Mouse (Mus musculus): ENCODE measurements around the gene Pdcd1lg2. TPM values are rescaled to one million over a fixed set of nuclear protein-coding genes. Genes with fewer than 3 reads are reported as not detected.

The Pdcd1lg2 gene
- polyA plus RNA-seq, 1 experiment = 0.19 TPM

DNA sequence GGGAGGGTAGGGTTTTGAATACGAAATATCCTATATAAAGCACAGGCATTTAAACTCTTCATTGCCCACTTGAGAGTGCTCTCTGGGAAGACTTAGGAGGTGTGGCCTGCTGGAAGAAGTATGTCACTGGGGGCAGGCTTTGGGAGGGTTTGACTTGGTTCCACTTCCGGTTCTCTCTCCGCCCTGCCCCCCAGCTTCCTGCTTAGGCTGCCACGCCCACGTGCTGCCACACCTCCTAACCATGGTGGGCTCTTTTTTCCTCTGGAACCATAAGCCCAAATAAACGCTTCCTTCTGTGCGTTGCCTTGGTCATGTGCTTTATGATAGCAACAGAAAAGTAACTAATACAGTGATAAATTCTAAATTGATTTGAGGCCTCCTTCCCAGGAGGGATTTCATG, 94.9 kb downstream of the Pdcd1lg2 start:
- Histone ChIP-seq H3K27ac (ENCODE audit: control insufficient read depth, insufficient read depth, low read depth, low read length) (peak overlapping the region; percentile 22; the same call in 1 of the 2 replicates), H3K27me3 (ENCODE audit: control insufficient read depth, insufficient read depth, low read length) (no peaks in the 10 kb centered on the region), H3K36me3 (ENCODE audit: control insufficient read depth, insufficient read depth, low read length) (no peaks in the 10 kb centered on the region), H3K4me3 (ENCODE audit: control insufficient read depth, low read depth, low read length) (peak overlapping the region; percentile 47), H3K4me1 (ENCODE audit: control insufficient read depth, insufficient read depth, low read length) (peaks cover 15% of the 10 kb centered on the region)
- TF ChIP-seq CTCF (IDR thresholded peaks at IDR 0.05; ENCODE audit: control insufficient read depth, insufficient read depth, insufficient replicate concordance, low read depth, low read length) = no peak
- TF ChIP-seq POLR2A (IDR thresholded peaks at IDR 0.05; ENCODE audit: control insufficient read depth, low read depth, low read length) = peak; percentile 54

DNA sequence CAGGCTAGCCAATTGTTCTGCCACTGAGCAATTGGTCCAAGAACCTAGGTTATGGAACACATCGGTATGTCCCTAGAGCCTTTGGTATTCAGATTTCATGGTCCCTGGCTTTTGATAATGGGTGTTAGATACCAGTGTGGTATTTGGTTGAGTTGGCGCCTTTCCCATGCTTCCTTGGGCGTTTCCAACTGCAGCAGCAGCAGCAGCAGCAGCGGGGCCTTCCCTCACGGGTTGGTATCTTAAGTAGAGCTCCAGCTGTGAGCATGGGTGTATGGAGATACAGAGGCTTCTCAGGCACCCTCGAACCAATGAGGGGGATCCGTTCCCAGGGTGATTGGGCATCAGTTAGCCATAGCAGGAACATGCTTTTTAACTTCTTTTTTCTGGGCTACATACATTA, 97.5 kb downstream of the Pdcd1lg2 start:
- H3K4me1 ChIP-seq (ENCODE audit: control insufficient read depth, insufficient read depth, low read length) = peaks cover 8% of the 10 kb centered on the region; the same call in 1 of the 2 replicates
- TF ChIP-seq POLR2A (IDR thresholded peaks at IDR 0.05; ENCODE audit: control insufficient read depth, low read depth, low read length) (no peak), CTCF (IDR thresholded peaks at IDR 0.05; ENCODE audit: control insufficient read depth, insufficient read depth, insufficient replicate concordance, low read depth, low read length) (no peak)
- no peaks in the 10 kb centered on the region for H3K27me3 ChIP-seq (ENCODE audit: control insufficient read depth, insufficient read depth, low read length)
- no peaks in the 10 kb centered on the region for H3K36me3 ChIP-seq (ENCODE audit: control insufficient read depth, insufficient read depth, low read length)
- H3K27ac ChIP-seq (ENCODE audit: control insufficient read depth, insufficient read depth, low read depth, low read length) = no peak overlapping the region
- no peak overlapping the region for H3K4me3 ChIP-seq (ENCODE audit: control insufficient read depth, low read depth, low read length)

DNA sequence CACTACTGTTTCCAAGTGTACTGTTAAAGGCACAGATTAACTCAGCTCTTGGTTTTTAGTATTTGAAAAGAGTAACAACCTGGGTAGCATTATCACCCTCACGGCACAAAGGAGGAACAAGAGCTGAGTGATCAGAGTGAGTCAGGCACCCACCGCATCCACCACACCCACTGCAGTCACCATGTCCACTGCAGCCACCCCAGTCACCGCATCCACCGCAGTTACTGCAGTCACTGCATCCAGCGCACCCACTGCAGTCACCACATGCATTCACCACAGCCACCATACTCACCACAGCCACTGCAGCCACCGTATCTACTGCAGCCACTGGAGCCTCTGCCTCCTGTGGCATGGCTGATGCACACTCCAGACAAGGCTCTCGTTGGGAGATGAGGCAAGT, 99.1 kb downstream of the Pdcd1lg2 start:
- peaks cover 8% of the 10 kb centered on the region; the same call in 1 of the 2 replicates for H3K4me1 ChIP-seq (ENCODE audit: control insufficient read depth, insufficient read depth, low read length)
- no peak overlapping the region for H3K4me3 ChIP-seq (ENCODE audit: control insufficient read depth, low read depth, low read length)
- H3K36me3 ChIP-seq (ENCODE audit: control insufficient read depth, insufficient read depth, low read length) = no peaks in the 10 kb centered on the region
- no peaks in the 10 kb centered on the region for H3K27me3 ChIP-seq (ENCODE audit: control insufficient read depth, insufficient read depth, low read length)
- no peak for TF ChIP-seq CTCF (IDR thresholded peaks at IDR 0.05; ENCODE audit: control insufficient read depth, insufficient read depth, insufficient replicate concordance, low read depth, low read length)
- TF ChIP-seq POLR2A (IDR thresholded peaks at IDR 0.05; ENCODE audit: control insufficient read depth, low read depth, low read length) = no peak
- no peak overlapping the region for H3K27ac ChIP-seq (ENCODE audit: control insufficient read depth, insufficient read depth, low read depth, low read length)

DNA sequence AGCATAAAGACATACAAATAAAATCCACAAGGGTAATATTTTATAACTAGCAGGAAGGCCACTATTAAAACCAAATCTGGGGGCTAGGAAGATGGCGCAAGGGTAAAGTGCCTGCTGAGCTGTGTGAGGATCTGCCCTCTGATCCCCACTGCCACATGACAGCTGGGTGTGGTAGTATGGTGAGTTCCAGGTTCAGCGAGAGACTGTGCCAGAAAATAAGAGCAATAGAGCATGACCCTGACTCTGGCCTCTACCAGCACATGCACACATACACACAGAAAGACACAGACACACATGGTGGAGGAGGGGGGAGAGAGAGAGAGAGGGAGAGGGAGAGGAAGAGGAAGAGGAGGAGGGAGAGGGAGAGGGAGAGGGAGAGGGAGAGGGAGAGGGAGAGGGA, 101.1 kb downstream of the Pdcd1lg2 start:
- H3K27me3 ChIP-seq (ENCODE audit: control insufficient read depth, insufficient read depth, low read length) = no peaks in the 10 kb centered on the region
- no peak overlapping the region for H3K4me3 ChIP-seq (ENCODE audit: control insufficient read depth, low read depth, low read length)
- H3K4me1 ChIP-seq (ENCODE audit: control insufficient read depth, insufficient read depth, low read length) = peaks cover 3% of the 10 kb centered on the region; the same call in 1 of the 2 replicates
- H3K27ac ChIP-seq (ENCODE audit: control insufficient read depth, insufficient read depth, low read depth, low read length) = no peak overlapping the region
- H3K36me3 ChIP-seq (ENCODE audit: control insufficient read depth, insufficient read depth, low read length) = no peaks in the 10 kb centered on the region; the same call in 1 of the 2 replicates
- TF ChIP-seq POLR2A (IDR thresholded peaks at IDR 0.05; ENCODE audit: control insufficient read depth, low read depth, low read length) (no peak), CTCF (IDR thresholded peaks at IDR 0.05; ENCODE audit: control insufficient read depth, insufficient read depth, insufficient replicate concordance, low read depth, low read length) (no peak)

DNA sequence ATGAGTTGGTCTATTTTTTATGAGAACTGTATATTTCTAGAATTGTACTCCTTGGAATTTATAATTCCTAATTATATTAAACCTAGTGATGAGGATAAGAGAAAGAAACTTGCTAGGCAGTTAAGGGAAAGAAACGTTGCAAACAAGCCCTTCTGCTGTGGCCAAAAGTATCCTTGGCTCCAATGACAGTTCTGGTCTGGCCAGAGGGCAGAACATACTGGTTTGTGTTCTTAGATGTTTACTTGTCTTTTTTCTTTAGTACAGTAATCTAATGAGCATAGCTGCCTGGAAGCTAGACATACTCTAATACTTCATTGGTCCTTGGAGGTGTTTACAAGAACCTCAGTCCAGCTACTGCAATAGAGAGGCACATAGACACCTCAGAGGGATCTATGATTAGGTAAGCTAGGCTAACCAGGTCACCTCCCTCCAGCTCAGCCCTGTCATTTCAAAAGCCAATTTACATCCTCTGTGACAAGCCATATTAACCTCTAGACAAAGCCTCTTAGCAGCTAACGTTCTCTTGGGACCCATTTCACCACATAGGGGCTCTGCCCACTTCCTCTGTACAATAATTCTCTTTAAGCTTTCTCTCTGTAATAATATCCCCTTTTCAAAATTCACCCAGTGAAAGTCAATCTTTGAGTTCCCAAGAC, 102.5 kb downstream of the Pdcd1lg2 start:
- Histone ChIP-seq H3K4me3 (ENCODE audit: control insufficient read depth, low read depth, low read length) (no peak overlapping the region), H3K4me1 (ENCODE audit: control insufficient read depth, insufficient read depth, low read length) (peaks cover 3% of the 10 kb centered on the region; the same call in 1 of the 2 replicates), H3K36me3 (ENCODE audit: control insufficient read depth, insufficient read depth, low read length) (no peaks in the 10 kb centered on the region; the same call in 1 of the 2 replicates), H3K27me3 (ENCODE audit: control insufficient read depth, insufficient read depth, low read length) (no peaks in the 10 kb centered on the region), H3K27ac (ENCODE audit: control insufficient read depth, insufficient read depth, low read depth, low read length) (no peak overlapping the region)
- no peak for TF ChIP-seq POLR2A (IDR thresholded peaks at IDR 0.05; ENCODE audit: control insufficient read depth, low read depth, low read length)
- no peak for TF ChIP-seq CTCF (IDR thresholded peaks at IDR 0.05; ENCODE audit: control insufficient read depth, insufficient read depth, insufficient replicate concordance, low read depth, low read length)

DNA sequence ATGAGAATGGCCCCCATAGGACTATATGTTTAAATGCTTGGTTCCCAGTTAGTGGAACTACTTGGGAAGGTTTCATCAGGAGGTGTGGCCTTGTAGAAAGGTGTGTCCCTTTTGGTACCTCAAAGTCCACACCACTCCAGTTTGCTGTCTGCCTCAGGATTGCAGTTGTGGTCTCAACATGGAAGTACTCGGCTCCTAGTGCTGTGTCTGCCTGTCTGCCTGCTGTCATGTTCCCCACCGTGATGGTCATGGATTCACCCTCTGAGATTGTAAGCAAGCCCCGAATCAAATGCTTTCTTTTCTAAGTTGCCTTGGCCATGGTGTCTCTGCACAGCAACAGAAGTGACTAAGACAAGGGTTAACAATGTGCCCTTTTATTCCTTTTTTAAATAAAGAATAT, 103.4 kb downstream of the Pdcd1lg2 start:
- Histone ChIP-seq H3K27ac (ENCODE audit: control insufficient read depth, insufficient read depth, low read depth, low read length) (no peak overlapping the region), H3K36me3 (ENCODE audit: control insufficient read depth, insufficient read depth, low read length) (no peaks in the 10 kb centered on the region; the same call in 1 of the 2 replicates), H3K27me3 (ENCODE audit: control insufficient read depth, insufficient read depth, low read length) (no peaks in the 10 kb centered on the region), H3K4me1 (ENCODE audit: control insufficient read depth, insufficient read depth, low read length) (peaks cover 3% of the 10 kb centered on the region; the same call in 1 of the 2 replicates), H3K4me3 (ENCODE audit: control insufficient read depth, low read depth, low read length) (no peak overlapping the region)
- TF ChIP-seq CTCF (IDR thresholded peaks at IDR 0.05; ENCODE audit: control insufficient read depth, insufficient read depth, insufficient replicate concordance, low read depth, low read length) = no peak
- no peak for TF ChIP-seq POLR2A (IDR thresholded peaks at IDR 0.05; ENCODE audit: control insufficient read depth, low read depth, low read length)

DNA sequence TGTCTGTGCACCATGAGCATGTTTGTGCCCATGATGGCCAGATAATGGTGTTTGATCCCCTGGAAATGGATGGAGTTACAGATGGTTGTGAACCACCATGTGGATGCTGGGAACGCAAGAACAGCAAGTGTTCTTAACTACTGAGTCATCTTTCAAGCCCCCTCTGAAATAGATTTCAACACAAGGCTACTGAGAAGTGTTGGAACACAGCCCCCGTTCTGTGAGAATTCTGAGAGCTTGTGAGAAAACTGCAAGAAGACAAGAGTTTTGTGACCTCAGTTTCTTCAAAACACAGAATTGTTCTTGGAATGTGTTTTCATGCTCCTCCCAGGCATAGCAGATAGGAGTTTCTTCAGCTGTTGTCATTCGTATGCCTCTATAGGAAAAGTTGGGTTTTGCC, 104.7 kb downstream of the Pdcd1lg2 start:
- TF ChIP-seq CTCF (IDR thresholded peaks at IDR 0.05; ENCODE audit: control insufficient read depth, insufficient read depth, insufficient replicate concordance, low read depth, low read length) = no peak
- no peak for TF ChIP-seq POLR2A (IDR thresholded peaks at IDR 0.05; ENCODE audit: control insufficient read depth, low read depth, low read length)
- no peak overlapping the region for H3K27ac ChIP-seq (ENCODE audit: control insufficient read depth, insufficient read depth, low read depth, low read length)
- H3K27me3 ChIP-seq (ENCODE audit: control insufficient read depth, insufficient read depth, low read length) = no peaks in the 10 kb centered on the region
- H3K4me3 ChIP-seq (ENCODE audit: control insufficient read depth, low read depth, low read length) = no peak overlapping the region
- H3K36me3 ChIP-seq (ENCODE audit: control insufficient read depth, insufficient read depth, low read length) = no peaks in the 10 kb centered on the region; the same call in 1 of the 2 replicates
- peaks cover 3% of the 10 kb centered on the region; the same call in 1 of the 2 replicates for H3K4me1 ChIP-seq (ENCODE audit: control insufficient read depth, insufficient read depth, low read length)

Data from testis, adult 2 months (tissue).